Mouse (Mus musculus) kidney, embryonic 16.5 days (tissue): ENCODE measurements at regions not wholly inside any gene's neighbourhood (a gene's known extent, or its start where the extent isn't known, plus 50 kb on each side); places are given as distances from the start of the nearest gene placed in this dataset.

Experiments used
- ATAC-seq: fragments of 200-750 bp; cut with Nextera tagmentation; 2 replicates; pipeline ENCODE4 v1.8.0; 2017; ENCODE audit warnings: moderate TSS enrichment; ENCODE audit not compliant: low FRiP score, low TSS enrichment
- H3K27ac ChIP-seq: fragments of 300-500 bp; sonication (generic); 2 replicates; pipeline ENCODE4 v1.5.1; 2014; ENCODE audit warnings: low read length
- H3K27me3 ChIP-seq: fragments of 300-500 bp; sonication (generic); 2 replicates; pipeline ENCODE4 v1.6.1; 2014; ENCODE audit warnings: low read length, control low read depth, mixed read lengths; ENCODE audit not compliant: insufficient read depth
- H3K36me3 ChIP-seq: fragments of 300-500 bp; sonication (generic); 2 replicates; pipeline ENCODE4 v1.6.1; 2014; ENCODE audit warnings: low read length, control low read depth, mixed read lengths; ENCODE audit not compliant: insufficient read depth
- H3K4me1 ChIP-seq: fragments of 300-500 bp; sonication (generic); 2 replicates; pipeline ENCODE4 v1.6.1; 2014; ENCODE audit warnings: low read length, control low read depth, mixed read lengths; ENCODE audit not compliant: insufficient read depth
- H3K4me2 ChIP-seq: fragments of 300-500 bp; sonication (generic); replicated peaks from 2 replicates; pipeline ENCODE4 v1.6.1; 2014; ENCODE audit warnings: low read depth, low read length
- H3K4me3 ChIP-seq: fragments of 300-500 bp; sonication (generic); 2 replicates; pipeline ENCODE4 v1.5.1; 2014; ENCODE audit warnings: mild to moderate bottlenecking, low read length
- H3K9ac ChIP-seq: fragments of 300-500 bp; sonication (generic); replicated peaks from 2 replicates; pipeline ENCODE4 v1.6.1; 2014; ENCODE audit warnings: low read length
- H3K9me3 ChIP-seq: fragments of 300-500 bp; sonication (generic); 2 replicates; pipeline ENCODE4 v1.6.1; 2016; ENCODE audit warnings: low read length, control low read depth
- WGBS: fragments of 180-500 bp; shearing (Covaris S2); extraction: QIAGEN DNeasy Blood & Tissue Kit; methylation state at CpG from one replicate; pipeline ENCODE4 v1.1.7; 2014; 5-methylcytosine and 5-hydroxymethylcytosine counted together

GRCm38 (mm10) chr12:92004391-92005094, 155.6 kb upstream of the Sel1l start:
- Histone ChIP-seq H3K27me3 (no peaks in the 10 kb centered on the region), H3K4me3 (no peak overlapping the region), H3K4me1 (no peaks in the 10 kb centered on the region), H3K9me3 (no peaks in the 10 kb centered on the region), H3K27ac (no peak overlapping the region), H3K9ac (no peak overlapping the region), H3K4me2 (no peak overlapping the region), H3K36me3 (no peaks in the 10 kb centered on the region)
- 35% methylated on average over 12 of the region's 12 CpGs for whole genome bisulfite sequencing
- no peak for ATAC-seq

- no peak overlapping the region for H3K9ac ChIP-seq
- 79% methylated on average over 2 of the region's 2 CpGs for WGBS
- no peak overlapping the region for H3K4me3 ChIP-seq
- no peak overlapping the region for H3K27ac ChIP-seq
- H3K4me1 ChIP-seq, result no peaks in the 10 kb centered on the region
- H3K4me2 ChIP-seq, result no peak overlapping the region
- no peaks in the 10 kb centered on the region for H3K36me3 ChIP-seq
- H3K27me3 ChIP-seq, result no peaks in the 10 kb centered on the region
- ATAC-seq, result no peak
- no peaks in the 10 kb centered on the region for H3K9me3 ChIP-seq
These were observed 150.1 kb upstream of the Sel1l start for GRCm38 (mm10) chr12:91999031-91999430.

DNA sequence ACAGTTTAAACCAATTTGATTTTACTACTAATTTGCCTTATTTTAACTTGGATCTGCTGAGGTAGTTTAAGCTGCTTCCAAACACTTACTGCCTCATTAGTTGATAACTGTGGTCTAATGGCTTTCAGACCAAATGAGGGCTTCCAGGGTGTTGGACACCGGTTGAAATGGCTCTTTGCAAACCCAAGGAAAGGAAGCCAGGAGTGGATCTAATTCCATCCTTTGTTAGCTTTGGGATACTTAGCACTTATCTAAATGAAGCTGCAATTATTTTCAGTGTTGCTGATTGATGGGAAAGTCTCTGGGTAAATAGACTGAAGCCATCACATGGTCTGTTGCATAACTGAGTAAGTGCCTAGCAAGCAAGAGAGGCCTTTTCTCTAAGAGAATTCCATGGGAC, 148.4 kb upstream of the Sel1l start:
- ATAC-seq, result no peak
- no peak overlapping the region for H3K4me3 ChIP-seq
- no peak overlapping the region for H3K4me2 ChIP-seq
- no peak overlapping the region for H3K9ac ChIP-seq
- no peaks in the 10 kb centered on the region for H3K9me3 ChIP-seq
- H3K4me1 ChIP-seq, result no peaks in the 10 kb centered on the region
- H3K27ac ChIP-seq, result no peak overlapping the region
- no peaks in the 10 kb centered on the region for H3K36me3 ChIP-seq
- 24% methylated on average over 1 of the region's 1 CpGs for WGBS
- no peaks in the 10 kb centered on the region for H3K27me3 ChIP-seq

DNA sequence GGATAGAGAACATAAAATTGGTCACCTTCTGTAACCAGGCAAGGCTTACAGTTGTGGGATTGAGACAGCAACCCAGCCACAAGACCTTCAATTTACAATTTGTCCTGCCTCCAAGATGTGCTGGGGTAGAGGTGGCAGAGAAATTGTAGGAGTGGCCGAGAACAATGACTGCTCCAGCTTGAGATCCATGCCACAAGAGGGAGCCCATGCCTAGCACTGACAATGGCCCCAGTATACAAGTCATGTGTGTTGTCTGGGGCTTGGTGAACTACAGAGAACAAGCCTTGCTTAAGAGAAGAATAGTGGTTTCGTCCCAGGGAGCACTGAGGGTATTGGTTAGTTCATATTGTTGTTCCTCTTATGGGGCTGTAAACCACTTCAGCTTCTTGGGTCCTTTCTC, 146.6 kb upstream of the Sel1l start:
- H3K4me2 ChIP-seq, result no peak overlapping the region
- H3K36me3 ChIP-seq, result no peaks in the 10 kb centered on the region
- ATAC-seq, result no peak
- no peak overlapping the region for H3K9ac ChIP-seq
- WGBS, result 57% methylated on average over 2 of the region's 2 CpGs
- H3K4me1 ChIP-seq, result no peaks in the 10 kb centered on the region
- no peaks in the 10 kb centered on the region for H3K27me3 ChIP-seq
- no peak overlapping the region for H3K27ac ChIP-seq
- H3K9me3 ChIP-seq, result no peaks in the 10 kb centered on the region
- H3K4me3 ChIP-seq, result no peak overlapping the region

DNA sequence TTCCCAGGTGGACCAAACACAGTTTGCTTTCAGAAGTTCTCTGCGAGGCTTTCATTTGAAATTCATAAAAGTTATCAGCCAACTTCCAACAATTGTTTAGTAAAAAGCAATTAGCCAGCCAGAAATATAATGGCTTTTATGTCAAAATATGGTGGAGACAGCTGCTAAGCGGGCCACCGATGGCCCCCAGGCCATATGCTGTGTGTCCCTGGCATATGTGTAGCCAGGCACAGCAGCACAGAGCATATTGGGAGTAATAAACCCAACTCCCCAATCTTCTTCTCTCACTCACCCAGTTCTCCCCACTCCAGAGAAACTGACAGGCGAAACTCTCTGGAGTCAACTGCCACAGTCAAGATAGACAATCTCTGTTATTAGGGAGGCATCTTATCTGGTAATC, 137.5 kb upstream of the Sel1l start:
- Histone ChIP-seq H3K4me2 (no peak overlapping the region), H3K9ac (no peak overlapping the region), H3K27me3 (no peaks in the 10 kb centered on the region), H3K27ac (no peak overlapping the region), H3K4me3 (no peak overlapping the region), H3K4me1 (no peaks in the 10 kb centered on the region), H3K36me3 (no peaks in the 10 kb centered on the region), H3K9me3 (no peaks in the 10 kb centered on the region)
- no peak for ATAC-seq
- 91% methylated on average over 4 of the region's 4 CpGs for WGBS

- Histone ChIP-seq H3K27ac (no peak overlapping the region), H3K4me2 (no peak overlapping the region), H3K36me3 (no peaks in the 10 kb centered on the region), H3K4me1 (no peaks in the 10 kb centered on the region), H3K9me3 (no peaks in the 10 kb centered on the region), H3K27me3 (no peaks in the 10 kb centered on the region), H3K9ac (no peak overlapping the region), H3K4me3 (no peak overlapping the region)
- WGBS, result 70% methylated on average over 7 of the region's 7 CpGs
- no peak for ATAC-seq
These were observed 131.4 kb upstream of the Sel1l start for GRCm38 (mm10) chr12:91980321-91980720.

DNA sequence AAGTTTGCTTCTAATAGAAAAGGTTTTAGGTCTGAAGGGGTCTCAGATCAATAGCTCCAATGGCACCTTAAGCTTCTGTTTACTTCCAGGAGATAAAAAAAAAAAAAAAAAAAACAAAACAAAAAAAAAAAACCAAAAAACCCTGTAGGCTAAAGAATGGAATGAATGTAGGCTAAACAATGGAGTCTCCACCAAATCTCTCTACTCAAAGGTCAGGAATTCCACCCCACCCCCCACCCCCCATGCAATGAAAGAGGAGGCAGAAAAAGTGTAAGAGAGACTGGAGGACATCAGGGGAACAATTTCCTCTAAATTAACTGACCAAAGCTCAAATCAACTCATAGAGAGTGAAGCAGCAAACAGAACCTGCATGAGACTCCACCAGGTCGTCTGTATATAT, 122.1 kb upstream of the Sel1l start:
- ATAC-seq, result no peak
- H3K9me3 ChIP-seq, result no peaks in the 10 kb centered on the region
- 67% methylated on average over 1 of the region's 1 CpGs for WGBS

DNA sequence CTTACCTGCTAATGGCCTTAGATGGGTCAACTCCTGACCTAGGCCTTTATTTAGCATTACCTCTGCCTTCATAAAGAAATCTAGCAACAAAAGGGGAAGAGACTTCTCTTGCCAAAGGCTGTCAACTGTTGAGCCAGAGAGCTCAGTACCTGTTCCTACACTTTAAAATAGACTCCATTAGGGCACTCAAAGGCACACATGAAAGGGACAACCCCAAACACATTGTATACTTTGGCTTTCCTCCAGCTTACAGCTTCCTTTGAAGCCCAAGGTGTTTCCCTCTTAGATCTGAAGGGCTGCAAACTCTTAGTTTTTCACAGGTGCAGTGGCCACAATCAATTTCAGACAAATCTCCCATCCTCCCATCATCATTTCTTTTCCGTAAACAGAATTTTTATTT, 117.0 kb upstream of the Sel1l start:
- no peak overlapping the region for H3K27ac ChIP-seq
- no peak overlapping the region for H3K9ac ChIP-seq
- no peak overlapping the region for H3K4me2 ChIP-seq
- no peaks in the 10 kb centered on the region for H3K36me3 ChIP-seq
- no peaks in the 10 kb centered on the region for H3K27me3 ChIP-seq
- H3K9me3 ChIP-seq, result no peaks in the 10 kb centered on the region
- ATAC-seq, result no peak
- no peaks in the 10 kb centered on the region for H3K4me1 ChIP-seq
- 69% methylated on average over 1 of the region's 1 CpGs for WGBS
- H3K4me3 ChIP-seq, result no peak overlapping the region

More for the DNA sequence above, 122.1 kb upstream of the Sel1l start:
- Histone ChIP-seq H3K9ac (no peak overlapping the region), H3K36me3 (no peaks in the 10 kb centered on the region), H3K4me1 (no peaks in the 10 kb centered on the region), H3K27ac (no peak overlapping the region), H3K27me3 (no peaks in the 10 kb centered on the region), H3K4me3 (no peak overlapping the region), H3K4me2 (no peak overlapping the region)

- no peak for ATAC-seq
- WGBS, result 52% methylated on average over 5 of the region's 5 CpGs
These were observed 114.3 kb upstream of the Sel1l start for GRCm38 (mm10) chr12:91963239-91963638.

GRCm38 (mm10) chr12:91958086-91958485, 109.1 kb upstream of the Sel1l start:
- ATAC-seq, result no peak
- WGBS, result 62% methylated on average over 4 of the region's 4 CpGs
- Histone ChIP-seq H3K4me1 (no peaks in the 10 kb centered on the region), H3K4me3 (no peak overlapping the region), H3K36me3 (no peaks in the 10 kb centered on the region), H3K27ac (no peak overlapping the region), H3K27me3 (no peaks in the 10 kb centered on the region), H3K4me2 (no peak overlapping the region), H3K9me3 (no peaks in the 10 kb centered on the region), H3K9ac (no peak overlapping the region)

More at GRCm38 (mm10) chr12:91963239-91963638, 114.3 kb upstream of the Sel1l start:
- H3K36me3 ChIP-seq, result no peaks in the 10 kb centered on the region
- no peak overlapping the region for H3K27ac ChIP-seq
- H3K4me1 ChIP-seq, result no peaks in the 10 kb centered on the region
- no peak overlapping the region for H3K4me3 ChIP-seq
- no peak overlapping the region for H3K4me2 ChIP-seq
- H3K9ac ChIP-seq, result no peak overlapping the region
- no peaks in the 10 kb centered on the region for H3K27me3 ChIP-seq
- no peaks in the 10 kb centered on the region for H3K9me3 ChIP-seq
